Mouse (Mus musculus) gonadal fat pad, adult 2 months (tissue): Measurements from ENCODE around the gene Gja4. TPM values are rescaled to one million over a fixed set of nuclear protein-coding genes. Genes with fewer than 3 reads are reported as not detected.

Source experiments
- DNase-seq: peaks from one replicate; pipeline ENCODE4 v3.0.0-alpha.2; 2012; ENCODE audit warnings: low read depth
- polyA plus RNA-seq: library from polyadenylated mRNA; depleted of rRNA; stranded (reverse); fragments of >200 nt; gene quantifications from 2 replicates; pipeline ENCODE4 v1.2.3, GENCODE M21; 2012

Gja4 gene
- polyA plus RNA-seq, 1 experiment, result 35.8 TPM

- no peak for DNase-seq
These were observed 10.5 kb upstream of the Gja4 start for GRCm38 (mm10) chr4:127324296-127324695.

GRCm38 (mm10) chr4:127323651-127324050 lies 9.8 kb upstream of the Gja4 start:
- DNase-seq, result no peak

DNA sequence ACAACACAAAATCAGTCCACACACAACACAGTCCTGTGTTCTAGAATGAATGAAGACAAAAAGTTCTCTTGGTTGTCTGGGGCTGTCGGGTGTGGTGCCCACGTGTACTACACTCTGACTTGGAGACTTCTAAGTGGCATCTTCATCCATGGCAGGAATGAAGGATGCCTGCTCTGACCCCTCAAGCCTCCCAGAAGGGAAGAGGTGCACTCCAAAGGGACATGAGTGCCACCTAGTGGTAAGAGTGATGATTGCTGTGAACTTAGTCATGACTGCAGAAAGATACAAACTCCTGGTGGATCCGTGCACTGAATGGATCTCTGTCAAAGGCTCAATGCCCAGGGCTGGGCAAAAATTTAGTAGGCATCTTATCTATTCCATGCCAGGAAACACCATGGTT lies 5.8 kb upstream of the Gja4 start:
- no peak for DNase-seq

DNA sequence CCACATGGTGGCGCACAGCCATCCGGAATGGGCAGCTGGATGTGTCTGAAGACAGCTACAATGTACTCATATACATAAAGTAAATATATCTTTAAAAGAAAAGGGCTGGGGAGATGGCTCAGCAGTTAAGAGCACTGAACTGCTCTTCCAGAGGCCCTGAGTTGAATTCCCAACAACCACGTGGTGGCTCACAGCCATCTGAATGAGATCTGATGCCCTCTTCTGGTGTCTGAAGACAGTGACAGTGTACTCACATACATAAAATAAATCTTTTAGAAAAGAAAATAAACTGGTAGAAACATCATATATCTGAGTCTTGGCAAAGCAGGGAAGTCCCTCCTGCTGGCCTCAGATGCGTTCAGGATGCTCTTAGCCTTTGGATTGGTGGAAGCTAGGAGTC lies 3.3 kb upstream of the Gja4 start:
- no peak for DNase-seq

DNA sequence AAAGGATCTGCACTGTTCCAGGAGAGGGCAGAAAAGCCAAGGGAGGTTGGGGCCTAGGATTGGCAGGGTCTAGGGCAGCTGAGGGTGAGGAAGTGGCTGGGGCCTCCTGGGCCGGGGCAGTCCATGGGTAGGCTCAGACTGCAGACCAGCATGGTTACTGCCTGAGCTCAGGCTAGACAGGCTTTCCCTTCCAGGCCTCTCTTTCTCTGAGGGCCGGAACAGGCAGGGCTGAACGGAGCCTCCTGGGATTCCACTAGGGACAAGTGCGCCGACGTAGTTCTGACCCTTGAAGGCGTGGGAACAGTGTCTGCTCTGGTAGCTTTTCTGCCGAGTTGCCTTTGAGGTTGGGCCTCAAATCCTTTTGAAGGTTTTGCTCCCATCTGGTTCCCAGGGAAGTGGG lies 1.9 kb upstream of the Gja4 start:
- DNase-seq, result no peak

GRCm38 (mm10) chr4:127314585-127314984 lies 746 bp upstream of the Gja4 start:
- DNase-seq, result no peak

DNA sequence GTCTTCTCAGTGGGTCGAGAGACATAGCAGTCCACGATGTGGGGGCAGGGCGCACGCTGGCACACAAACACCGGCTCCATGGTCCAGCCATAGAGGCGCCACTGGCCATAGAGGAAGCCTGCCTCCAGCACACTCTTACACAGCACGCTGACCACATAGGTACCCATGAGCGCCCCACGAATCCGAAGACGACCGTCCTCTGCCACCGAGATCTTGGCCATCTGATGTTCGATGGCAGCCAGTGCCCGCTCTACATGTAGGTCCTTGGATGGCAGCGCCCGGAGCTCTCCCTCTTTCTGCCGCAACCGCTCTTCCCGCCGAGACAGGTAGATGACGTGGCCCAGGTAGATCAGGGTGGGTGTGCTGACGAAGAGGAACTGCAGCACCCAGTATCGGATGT lies 1.5 kb downstream of the Gja4 start:
- DNase-seq, result no peak

- DNase-seq, result no peak
These were observed 2.3 kb downstream of the Gja4 start for GRCm38 (mm10) chr4:127311561-127311960.

DNA sequence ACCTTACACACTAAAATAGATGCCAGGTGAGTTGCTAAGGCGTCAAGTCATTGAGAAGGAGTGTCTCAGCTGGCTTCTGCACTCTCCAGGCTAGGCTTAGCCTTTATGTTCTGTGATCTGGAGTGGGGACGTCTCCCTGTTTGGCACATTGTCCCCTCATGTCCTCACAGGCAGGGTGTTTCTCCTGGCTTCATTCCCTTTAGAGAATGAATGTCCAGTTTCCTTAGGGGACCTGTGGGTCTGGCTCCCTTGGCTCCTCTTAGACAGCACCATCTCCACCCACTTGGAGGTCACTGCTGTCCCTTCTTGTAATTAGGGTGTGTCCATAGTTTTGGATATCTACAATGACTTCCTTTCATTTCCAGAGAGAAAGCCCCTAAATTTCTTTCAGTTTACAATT lies 6.9 kb downstream of the Gja4 start:
- DNase-seq, result no peak

DNA sequence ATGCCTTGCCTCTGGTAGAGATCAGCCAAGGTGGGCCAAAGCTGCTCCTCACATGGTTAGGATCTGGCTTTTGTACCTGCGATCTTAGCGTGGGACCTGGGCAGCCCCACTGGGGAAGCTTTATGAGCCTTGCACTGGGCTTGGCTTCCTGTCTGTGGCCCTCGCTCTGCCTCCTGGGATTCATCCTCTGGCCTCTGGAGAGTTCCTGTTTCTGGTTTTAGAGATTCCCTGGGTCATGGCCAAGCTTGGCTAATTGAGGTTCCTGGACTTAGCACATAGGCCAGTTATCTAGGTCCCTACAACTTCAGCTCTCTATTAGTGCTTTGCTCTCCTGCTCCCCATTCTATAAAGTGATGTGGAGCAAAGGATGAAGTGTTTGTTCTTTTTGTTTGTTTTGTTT lies 10.0 kb downstream of the Gja4 start:
- no peak for DNase-seq

GRCm38 (mm10) chr4:127300503-127300902 lies 13.3 kb downstream of the Gja4 start:
- no peak for DNase-seq

DNA sequence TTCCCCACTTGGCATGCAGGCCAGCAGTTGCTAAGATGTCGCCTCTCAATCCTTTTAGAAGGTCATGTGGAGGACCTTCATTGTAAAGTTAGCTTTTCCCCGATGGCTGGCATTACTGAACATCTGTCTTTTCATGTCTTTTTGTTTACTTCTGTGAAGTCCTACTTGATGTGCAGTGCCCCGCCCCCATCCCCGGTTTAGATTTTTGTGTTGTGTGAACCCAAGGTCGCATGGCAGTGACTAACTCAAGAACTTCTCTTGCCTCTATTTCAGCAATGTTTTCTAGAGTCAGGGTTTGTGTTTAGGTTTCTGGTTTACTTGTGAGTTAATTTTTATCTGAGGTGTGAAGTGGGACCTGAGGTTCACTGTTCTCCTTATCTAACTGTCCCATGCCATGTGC lies 21.2 kb downstream of the Gja4 start:
- DNase-seq, result no peak

- no peak for DNase-seq
These were observed 24.7 kb downstream of the Gja4 start for GRCm38 (mm10) chr4:127289039-127289548.

- DNase-seq, result no peak
These were observed 26.9 kb downstream of the Gja4 start for GRCm38 (mm10) chr4:127286907-127287306.

- DNase-seq, result no peak
These were observed 34.6 kb downstream of the Gja4 start for GRCm38 (mm10) chr4:127279241-127279640.

GRCm38 (mm10) chr4:127278451-127279001 lies 35.3 kb downstream of the Gja4 start:
- no peak for DNase-seq

GRCm38 (mm10) chr4:127264183-127264554 lies 49.7 kb downstream of the Gja4 start:
- no peak for DNase-seq

DNA sequence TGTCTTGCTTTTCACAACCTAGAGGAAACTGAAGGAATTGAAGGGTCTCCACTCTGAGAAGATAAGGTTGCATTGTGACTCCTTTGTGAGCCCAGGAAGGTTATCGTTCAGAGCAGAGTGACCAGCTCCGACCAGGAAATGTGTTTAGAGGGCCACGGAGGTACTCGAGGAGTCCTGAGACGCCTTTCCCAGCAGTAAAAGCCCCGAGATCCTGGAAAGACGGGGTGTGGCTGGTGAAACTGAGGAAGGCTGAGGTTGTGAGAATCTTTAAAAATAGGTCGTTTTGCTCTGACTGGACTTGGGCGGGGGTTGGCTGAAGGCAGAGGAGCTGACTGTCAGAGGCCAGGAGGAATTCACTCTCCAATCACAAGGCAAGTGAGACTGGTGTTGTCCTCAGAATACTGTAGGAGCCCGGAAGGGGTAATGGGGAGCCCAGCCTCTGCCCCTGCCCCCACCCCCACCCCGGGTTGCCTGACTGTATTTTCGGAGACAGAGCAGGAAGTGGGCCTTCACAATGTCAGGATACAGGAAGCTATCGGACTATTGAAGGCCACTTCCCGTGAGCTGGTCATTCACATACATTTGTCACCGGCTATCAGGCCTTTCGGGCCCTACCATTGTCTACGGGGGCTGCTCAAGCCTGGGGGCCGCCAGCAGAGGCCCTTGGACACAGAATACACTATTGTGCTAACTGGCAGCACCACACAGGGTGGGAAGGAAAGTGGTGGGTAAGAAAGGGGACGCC lies 50.2 kb downstream of the Gja4 start:
- DNase-seq, result no peak

GRCm38 (mm10) chr4:127261601-127262000 lies 52.2 kb downstream of the Gja4 start:
- DNase-seq, result no peak
